Mouse (Mus musculus) adrenal gland, adult 2 months (tissue): ENCODE results near the gene Lrrc31. TPM values are rescaled to one million over a fixed set of nuclear protein-coding genes. Genes with fewer than 3 reads are reported as not detected.

Source experiments
- DNase-seq: peaks from one replicate; pipeline ENCODE4 v3.0.0; 2021
- polyA plus RNA-seq: library from polyadenylated mRNA; depleted of rRNA; stranded (reverse); fragments of >200 nt; gene quantifications from 2 replicates; pipeline ENCODE4 v1.2.3, GENCODE M21; 2012; rRNA removed
- total RNA-seq, 2 experiments: library from RNA; stranded (reverse); gene quantifications; 2 replicates each; pipeline ENCODE4 v1.2.3; 2021

Gene Lrrc31
- total and polyA plus RNA-seq, 3 experiments = not detected

GRCm38 (mm10) chr3:30690976-30691375 is 8.7 kb downstream of the Lrrc31 start:
- DNase-seq = no peak

- DNase-seq = no peak
Observed at GRCm38 (mm10) chr3:30687216-30687615, 12.4 kb downstream of the Lrrc31 start.

- DNase-seq = no peak
Observed at GRCm38 (mm10) chr3:30683190-30683589, 16.5 kb downstream of the Lrrc31 start.

GRCm38 (mm10) chr3:30658486-30658885 is 41.2 kb downstream of the Lrrc31 start:
- DNase-seq = no peak

DNA sequence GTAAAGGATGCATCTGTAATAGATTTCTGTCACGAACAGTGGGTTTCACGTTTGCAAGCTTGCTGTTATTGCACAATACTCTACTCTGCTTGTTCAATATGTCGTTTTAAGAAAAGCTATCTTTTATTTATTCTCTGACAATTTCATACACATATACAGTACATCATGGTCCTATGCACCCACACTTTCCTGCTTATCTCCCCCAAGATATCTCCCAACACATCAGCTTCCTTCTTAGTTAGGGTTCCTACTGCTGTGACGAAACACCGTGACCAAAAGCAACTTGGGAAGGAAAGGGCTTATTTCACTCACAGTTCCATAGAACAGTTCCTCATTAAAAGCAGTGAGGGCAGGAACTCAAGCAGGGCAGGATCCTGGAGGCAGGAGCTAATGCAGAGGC is 43.7 kb downstream of the Lrrc31 start:
- no peak for DNase-seq

- peak; percentile 6 for DNase-seq
Observed at GRCm38 (mm10) chr3:30650062-30650841, 49.4 kb downstream of the Lrrc31 start.

GRCm38 (mm10) chr3:30648466-30648865 is 51.2 kb downstream of the Lrrc31 start:
- DNase-seq = no peak

DNA sequence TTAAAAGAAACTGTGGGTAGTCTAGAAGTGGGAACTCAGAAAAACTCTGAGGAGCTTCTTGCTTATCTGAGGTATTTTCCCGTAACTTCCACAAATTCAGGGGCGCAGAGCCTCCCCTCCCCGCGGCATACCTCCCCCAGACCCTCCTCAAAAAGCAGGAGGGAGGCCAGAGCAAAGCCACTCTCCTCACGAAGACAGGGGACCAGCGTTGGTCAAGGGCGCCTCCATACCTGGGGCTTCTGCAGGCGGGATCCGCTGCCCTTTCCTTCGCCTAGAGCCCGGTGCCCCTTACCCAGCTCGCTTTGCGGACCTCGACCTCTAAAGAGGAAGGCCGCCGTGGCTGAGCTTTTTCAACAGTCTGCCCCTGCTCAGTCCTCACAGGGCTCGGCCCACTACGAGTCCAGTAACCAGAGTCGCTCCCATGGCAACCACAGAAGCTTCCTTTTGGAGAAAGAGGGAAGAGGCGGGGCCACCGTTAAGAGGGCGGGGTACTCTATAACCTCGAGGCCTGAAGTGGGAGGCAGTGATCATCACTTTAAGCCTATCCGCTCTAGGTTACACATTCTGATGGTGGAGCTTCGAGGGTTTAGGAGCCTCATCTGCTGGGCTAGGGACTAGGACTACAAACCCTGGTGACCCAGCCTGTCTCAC is 52.1 kb downstream of the Lrrc31 start, which contains the start of gene Lrrc34:
Gene Lrrc34, minus strand, starts transcription at position 430 of the 651 bp plus-strand sequence.
- DNase-seq = peak; percentile 26

GRCm38 (mm10) chr3:30646761-30647160 is 52.9 kb downstream of the Lrrc31 start:
- no peak for DNase-seq

GRCm38 (mm10) chr3:30644207-30644606 is 55.4 kb downstream of the Lrrc31 start, which contains the start of gene Lrriq4:
Gene Lrriq4 (plus strand): TSS chr3:30644507.
- DNase-seq = no peak

DNA sequence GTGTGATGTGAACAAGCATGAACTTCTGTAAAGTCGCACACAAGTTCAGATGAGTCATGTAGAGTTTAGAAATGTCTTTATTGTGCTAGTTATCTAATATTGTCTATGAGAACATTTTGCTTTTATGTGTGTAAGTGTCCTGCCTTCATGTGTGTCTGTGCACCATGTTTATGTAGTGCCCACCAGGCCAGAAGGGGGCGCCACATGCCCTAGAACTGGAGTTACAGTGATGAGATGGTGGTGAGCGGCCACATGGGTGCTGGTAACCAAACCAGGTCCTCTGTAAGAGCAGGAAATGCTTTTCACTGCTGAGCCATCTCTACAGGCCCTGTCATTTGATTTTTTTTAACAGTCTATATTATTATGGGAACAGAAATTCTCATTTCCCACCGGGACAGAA is 64.0 kb downstream of the Lrrc31 start:
- DNase-seq = no peak

DNA sequence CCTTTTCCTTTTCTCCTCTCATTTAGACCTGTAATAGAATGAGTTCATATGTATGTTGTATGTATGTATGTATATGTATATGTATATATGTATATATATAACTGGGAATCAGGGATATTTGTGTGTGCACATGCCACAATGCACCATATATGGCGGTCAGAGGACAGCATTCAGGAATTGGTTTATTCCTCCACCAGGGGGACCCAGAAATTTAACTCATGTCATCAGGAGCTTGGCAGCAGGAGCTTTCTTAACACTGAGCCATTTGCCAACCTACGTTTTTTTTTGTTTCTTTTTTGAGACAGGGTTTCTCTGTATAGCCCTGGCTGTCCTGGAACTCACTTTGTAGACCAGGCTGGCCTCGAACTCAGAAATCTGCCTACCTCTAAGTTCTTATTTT is 66.0 kb downstream of the Lrrc31 start:
- no peak for DNase-seq

Other genes with a start within 250 kb of the Lrrc31 start
- 10 to 100 TPM in 1 of 2 experiments, 1 to 10 TPM in 1; 4.4 to 10.7 TPM for gene Mecom, start 151.8 kb downstream of the Lrrc31 start, total RNA-seq
- gene Mecom, start 151.8 kb downstream of the Lrrc31 start, polyA plus RNA-seq = 0.52 and 0.55 TPM in 2 replicates
- gene Actrt3, start 99.9 kb downstream of the Lrrc31 start, total RNA-seq = not detected
- not detected in 2 replicates for gene Actrt3, start 99.9 kb downstream of the Lrrc31 start, polyA plus RNA-seq
- gene Mynn, start 97.8 kb downstream of the Lrrc31 start, total RNA-seq = 10 to 100 TPM; 21.7 to 22.9 TPM
- gene Mynn, start 97.8 kb downstream of the Lrrc31 start, polyA plus RNA-seq = 2.3 and 4.6 TPM in 2 replicates
- gene Lrriq4, start 55.3 kb downstream of the Lrrc31 start, total RNA-seq = not detected
- gene Lrriq4, start 55.3 kb downstream of the Lrrc31 start, polyA plus RNA-seq = not detected in 2 replicates
- not detected for gene Lrrc34, start 52.0 kb downstream of the Lrrc31 start, total RNA-seq
- not detected in 2 replicates for gene Lrrc34, start 52.0 kb downstream of the Lrrc31 start, polyA plus RNA-seq
- gene Samd7, start 46.5 kb upstream of the Lrrc31 start, total RNA-seq = not detected
- gene Samd7, start 46.5 kb upstream of the Lrrc31 start, polyA plus RNA-seq = 0.06 TPM in 1 of 2 replicates, not detected in the other
- 100 to 1,000 TPM in 1 of 2 experiments, 10 to 100 TPM in 1; 87.2 to 109 TPM for gene Sec62, start 93.0 kb upstream of the Lrrc31 start, total RNA-seq
- gene Sec62, start 93.0 kb upstream of the Lrrc31 start, polyA plus RNA-seq = 9.4 and 11.3 TPM in 2 replicates
- 1 to 10 TPM; 1.0 to 1.3 TPM for gene Gpr160, start 156.1 kb upstream of the Lrrc31 start, total RNA-seq
- 2.1 and 2.4 TPM in 2 replicates for gene Gpr160, start 156.1 kb upstream of the Lrrc31 start, polyA plus RNA-seq